Mouse (Mus musculus) lung, postnatal 4 days (tissue): ENCODE results near the gene Trim59.
A peak's percentile ranks its signal among the peaks of the same experiment; 100 is the strongest.

ENCODE experiments used
- DNase-seq, 2 experiments: peaks; one replicate each; pipeline ENCODE4 v3.0.0; 2021

The Trim59 gene

DNA sequence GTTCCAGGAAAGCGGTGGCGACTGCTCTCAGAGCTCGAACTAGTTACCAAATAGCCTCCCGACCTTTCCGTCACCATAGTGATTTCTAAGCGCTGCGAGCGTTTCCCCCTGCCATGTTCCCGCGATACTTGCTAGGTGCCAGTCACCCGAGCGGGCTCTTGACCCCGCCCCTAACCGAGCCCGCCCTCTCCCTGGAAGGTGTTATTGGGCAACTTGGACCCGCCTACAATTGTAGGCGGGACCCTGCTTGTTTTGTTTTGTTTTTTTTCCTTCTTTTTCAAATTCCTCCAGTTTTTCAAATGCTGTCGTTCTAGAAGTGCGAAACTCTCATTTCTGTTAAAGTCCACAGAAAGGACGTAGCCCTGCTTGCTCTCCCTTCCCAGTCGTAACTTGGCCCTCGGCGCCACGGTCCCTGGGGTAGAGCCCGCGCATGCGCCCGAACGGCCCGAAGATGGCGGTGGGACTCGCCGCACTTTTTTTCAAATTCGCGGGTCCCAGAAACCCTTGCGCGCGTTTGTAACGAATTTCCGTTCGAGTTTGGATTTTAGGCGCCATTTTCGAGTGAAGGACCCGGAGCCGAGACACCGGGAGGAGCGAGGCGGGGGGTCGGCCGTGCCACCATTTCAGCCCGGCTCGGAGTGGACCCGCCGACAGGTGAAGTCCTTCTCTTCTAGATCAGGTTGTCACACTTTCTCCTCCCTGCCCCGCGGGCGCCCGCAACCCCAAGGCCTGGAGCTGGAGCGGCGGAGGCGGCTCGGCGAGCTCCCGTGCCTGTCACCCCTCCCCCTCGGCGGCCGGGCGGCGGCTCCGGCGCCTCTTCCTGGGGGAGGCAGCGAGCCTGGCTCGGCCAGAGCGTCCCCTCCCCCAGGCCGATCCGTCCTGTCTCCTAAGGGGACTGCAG lies 39.9 kb downstream of the Trim59 start, which contains the start of the genes Ift80 and Smc4:
Gene Ift80, minus strand, starts transcription at position 134 of the 901 bp plus-strand sequence.
Gene Smc4, plus strand, starts transcription at position 302 of the 901 bp plus-strand sequence.
- DNase-seq, result peak; percentile 96

DNA sequence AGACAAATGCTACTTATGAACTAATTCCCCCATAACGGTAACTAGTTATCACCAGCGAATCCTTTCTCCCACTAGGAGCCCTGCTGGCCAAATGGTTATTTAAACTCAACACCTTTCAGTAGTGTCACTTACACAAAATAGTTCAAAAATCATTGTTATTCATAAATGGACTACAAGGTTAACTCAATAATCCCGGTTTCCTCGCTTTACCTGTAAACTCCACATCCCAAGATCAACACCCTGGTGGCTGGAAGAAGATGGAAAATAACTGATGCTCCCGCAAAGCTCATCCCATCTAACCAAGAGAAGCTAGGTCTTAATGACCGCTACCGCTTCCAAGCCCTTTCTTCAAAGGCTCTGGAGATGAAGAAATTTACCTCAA lies 40.5 kb downstream of the Trim59 start:
- DNase-seq, result no peak

DNA sequence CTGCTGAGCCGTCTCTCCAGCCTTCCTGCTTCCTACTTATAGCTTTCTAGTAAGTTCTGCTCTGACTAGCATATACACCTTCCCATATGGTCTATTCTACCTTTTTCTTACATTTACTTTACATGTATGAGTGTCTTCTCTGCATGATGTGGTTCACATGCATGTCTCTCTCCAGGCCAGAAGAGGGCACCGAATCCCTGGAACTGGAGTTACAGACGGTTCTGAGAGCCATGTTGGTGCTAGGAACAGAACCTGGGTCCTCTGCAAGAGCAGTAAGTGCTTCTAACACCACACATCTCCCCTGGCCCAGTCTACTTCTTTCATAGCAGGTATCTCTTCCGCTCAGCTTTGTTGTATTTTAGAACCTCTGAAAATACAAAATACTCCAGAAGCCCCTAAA lies 41.8 kb downstream of the Trim59 start:
- no peak for DNase-seq

DNA sequence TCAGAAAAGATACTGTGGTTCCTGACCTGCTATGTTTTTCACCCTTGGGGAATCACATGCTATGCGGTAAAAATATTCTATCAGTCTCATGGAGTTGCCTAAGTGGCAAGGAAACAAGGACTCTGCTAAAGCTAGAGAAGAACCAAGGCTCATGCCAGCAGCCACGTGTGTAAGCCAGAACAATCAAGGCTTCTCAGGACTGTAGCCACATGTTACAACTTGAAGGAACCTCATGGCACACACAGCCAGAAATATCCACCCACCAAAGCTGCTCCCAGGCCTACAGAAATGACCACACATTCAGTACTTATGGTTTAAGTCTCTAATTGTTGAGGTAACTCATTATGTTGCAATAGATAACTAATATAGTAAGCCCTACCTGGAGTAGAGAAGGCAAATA lies 58.0 kb downstream of the Trim59 start:
- DNase-seq, result no peak
